Mouse (Mus musculus) lung, embryonic 16.5 days (tissue): ENCODE results near the gene Prmt9. TPM values are rescaled to one million over a fixed set of nuclear protein-coding genes. Genes with fewer than 3 reads are reported as not detected.
A peak's percentile ranks its signal among the peaks of the same experiment; 100 is the strongest.

ENCODE experiments used
- ATAC-seq: fragments of 200-750 bp; cut with Nextera tagmentation; 2 replicates; pipeline ENCODE4 v1.8.0; 2017; ENCODE audit warnings: low read depth, mild to moderate bottlenecking, moderate library complexity
- H3K27ac ChIP-seq: fragments of 300-500 bp; sonication (generic); 2 replicates; pipeline ENCODE4 v1.5.1; 2014; ENCODE audit warnings: mild to moderate bottlenecking, control low read depth, low read length
- H3K27me3 ChIP-seq: fragments of 300-500 bp; sonication (generic); 2 replicates; pipeline ENCODE4 v1.6.1; 2014; ENCODE audit warnings: low read depth, low read length, mixed read lengths; ENCODE audit not compliant: control insufficient read depth, insufficient read depth
- H3K36me3 ChIP-seq: fragments of 300-500 bp; sonication (generic); 2 replicates; pipeline ENCODE4 v1.6.1; 2014; ENCODE audit warnings: low read length; ENCODE audit not compliant: control insufficient read depth, insufficient read depth
- H3K4me1 ChIP-seq: fragments of 300-500 bp; sonication (generic); replicated peaks from 2 replicates; pipeline ENCODE4 v1.6.1; 2014; ENCODE audit warnings: low read length, mixed read lengths; ENCODE audit not compliant: control insufficient read depth, insufficient read depth
- H3K4me2 ChIP-seq: fragments of 300-500 bp; sonication (generic); 2 replicates; pipeline ENCODE4 v1.6.1; 2014; ENCODE audit warnings: low read depth, low read length, control low read depth
- H3K4me3 ChIP-seq: fragments of 300-500 bp; sonication (generic); 2 replicates; pipeline ENCODE4 v1.5.1; 2014; ENCODE audit warnings: mild to moderate bottlenecking, low read length, control low read depth
- H3K9ac ChIP-seq: fragments of 300-500 bp; sonication (generic); 2 replicates; pipeline ENCODE4 v1.6.1; 2014; ENCODE audit warnings: low read length, control low read depth
- H3K9me3 ChIP-seq: fragments of 300-500 bp; sonication (generic); 2 replicates; pipeline ENCODE4 v1.6.1; 2016; ENCODE audit warnings: low read length; ENCODE audit not compliant: control insufficient read depth
- WGBS: fragments of 180-500 bp; shearing (Covaris S2); extraction: QIAGEN DNeasy Blood & Tissue Kit; methylation state at CpG from one replicate; pipeline ENCODE4 v1.1.7; 2014; 5-methylcytosine and 5-hydroxymethylcytosine counted together
- polyA plus RNA-seq: library from polyadenylated mRNA; unstranded; fragments of >200 nt; fragmentation: Nextera tagmentation; extraction: Ambion mirVana; gene quantifications from 2 replicates; pipeline ENCODE4 v1.2.1, GENCODE M21; 2015

The Prmt9 gene
- polyA plus RNA-seq, 1 experiment from 2014 or later = 17.1 TPM

DNA sequence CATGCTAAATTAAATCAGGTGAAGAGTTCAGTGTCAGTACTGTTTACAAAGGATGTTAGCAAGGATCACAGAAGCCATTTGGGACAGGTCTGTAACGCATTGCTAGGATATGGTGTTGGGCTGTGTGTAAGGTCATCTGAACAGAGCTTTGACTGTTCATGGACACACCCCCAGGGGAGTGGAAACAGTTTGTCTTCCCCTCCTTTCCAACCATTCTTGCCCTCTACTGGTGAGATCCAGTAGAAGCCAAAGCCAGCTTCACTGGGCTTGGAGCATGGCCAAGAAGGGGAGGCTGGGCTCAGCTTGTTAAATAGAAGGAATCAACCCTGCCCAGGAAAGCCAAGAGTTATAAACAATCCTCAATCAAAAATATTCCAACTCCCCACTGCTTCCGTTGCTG, 68.7 kb downstream of the Prmt9 start:
- Histone ChIP-seq H3K9me3 (no peaks in the 10 kb centered on the region), H3K4me3 (no peak overlapping the region), H3K4me2 (no peak overlapping the region), H3K36me3 (no peaks in the 10 kb centered on the region), H3K27me3 (no peaks in the 10 kb centered on the region), H3K27ac (no peak overlapping the region), H3K4me1 (peaks cover 4% of the 10 kb centered on the region), H3K9ac (no peak overlapping the region)
- WGBS = 26% methylated on average over 2 of the region's 2 CpGs
- ATAC-seq = peak; percentile 69

DNA sequence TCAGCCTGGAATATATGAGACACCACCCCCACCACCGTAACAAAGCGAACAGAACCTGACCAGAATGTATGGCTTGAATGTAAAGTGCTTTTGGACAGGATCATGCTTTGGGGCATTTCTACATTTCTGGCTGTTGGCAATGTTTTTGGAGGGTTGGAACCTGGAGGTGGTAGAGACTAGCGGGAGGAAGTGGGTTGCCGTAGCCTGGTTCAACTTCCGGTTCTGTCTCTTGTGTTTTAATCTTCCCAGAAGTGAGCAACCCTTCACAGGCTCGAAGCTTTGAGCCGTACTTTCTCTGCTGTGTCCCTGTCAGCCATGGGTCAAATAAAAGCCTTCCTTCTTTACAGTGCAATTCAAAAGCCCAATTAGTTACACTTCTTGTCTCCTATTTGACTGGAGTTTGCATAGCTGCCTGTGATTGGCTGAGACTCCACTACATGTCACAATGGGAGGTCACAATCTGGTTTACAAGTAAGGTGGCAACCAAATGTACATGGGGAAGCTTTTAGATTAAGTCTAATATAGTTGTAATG, 74.5 kb downstream of the Prmt9 start:
- Histone ChIP-seq H3K4me3 (no peak overlapping the region), H3K36me3 (no peaks in the 10 kb centered on the region), H3K4me1 (no peaks in the 10 kb centered on the region), H3K9ac (no peak overlapping the region), H3K9me3 (no peaks in the 10 kb centered on the region), H3K4me2 (no peak overlapping the region), H3K27ac (no peak overlapping the region), H3K27me3 (no peaks in the 10 kb centered on the region)
- WGBS = 82% methylated on average over 7 of the region's 7 CpGs
- ATAC-seq = no peak

DNA sequence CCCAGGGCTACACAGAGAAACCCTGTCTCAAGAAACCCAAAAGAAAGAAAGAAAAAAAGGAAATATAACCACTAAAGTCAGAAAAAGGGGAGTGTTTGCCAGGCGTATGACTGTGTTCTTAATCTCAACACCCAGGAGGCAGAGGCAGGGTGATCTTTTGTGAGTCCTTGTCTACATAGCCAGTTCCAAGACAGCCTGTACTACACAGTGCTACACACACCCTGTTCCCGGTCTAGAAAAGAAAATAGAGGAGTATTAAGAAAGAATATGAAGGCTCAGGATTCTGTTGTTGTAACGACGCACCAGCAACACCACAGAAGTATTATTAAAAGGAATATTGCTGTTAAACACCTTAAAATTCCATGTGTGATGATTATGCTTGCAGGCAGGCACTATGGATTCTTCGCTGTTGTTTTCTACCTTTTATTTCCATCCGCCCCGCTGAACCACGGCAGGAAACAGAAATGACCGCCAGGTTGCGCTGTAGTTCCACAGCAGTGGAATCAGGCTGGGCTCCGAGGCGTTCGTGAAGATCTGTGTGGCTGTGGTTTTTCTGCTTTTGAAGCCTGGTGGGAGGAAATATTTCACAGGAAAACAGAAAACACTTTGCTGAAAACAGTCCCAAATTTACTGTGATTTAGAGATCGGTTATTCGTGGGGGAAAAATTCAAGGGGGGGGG, 80.8 kb downstream of the Prmt9 start:
- peak overlapping the region; percentile 80 for H3K27ac ChIP-seq
- H3K4me2 ChIP-seq = no peak overlapping the region
- 17% methylated on average over 15 of the region's 15 CpGs for WGBS
- H3K4me3 ChIP-seq = no peak overlapping the region
- peaks cover 9% of the 10 kb centered on the region for H3K4me1 ChIP-seq
- peak; percentile 83 for ATAC-seq
- no peak overlapping the region for H3K9ac ChIP-seq
- no peaks in the 10 kb centered on the region for H3K9me3 ChIP-seq
- H3K36me3 ChIP-seq = no peaks in the 10 kb centered on the region
- no peaks in the 10 kb centered on the region for H3K27me3 ChIP-seq

DNA sequence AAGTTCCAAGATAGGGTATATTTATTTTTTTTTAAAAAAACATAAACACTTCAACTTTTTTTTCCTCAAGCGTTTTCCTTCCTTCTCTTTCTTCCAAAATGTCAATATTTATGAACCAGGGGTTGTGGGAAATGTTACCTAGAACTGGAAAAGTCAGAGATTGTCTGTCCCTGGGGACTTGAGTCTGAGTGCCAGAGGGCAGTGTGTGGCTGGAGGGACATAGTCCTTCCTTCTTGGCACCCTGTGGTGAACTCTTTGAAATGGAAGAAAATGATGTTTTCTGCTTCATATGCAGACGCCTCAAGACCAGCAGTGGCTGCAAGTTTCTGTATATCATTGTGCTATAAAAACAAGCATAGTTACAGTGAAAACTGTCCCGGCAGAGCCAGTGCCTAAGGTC, 81.5 kb downstream of the Prmt9 start:
- peak overlapping the region; percentile 80 for H3K27ac ChIP-seq
- peak; percentile 39 for ATAC-seq
- peaks cover 9% of the 10 kb centered on the region for H3K4me1 ChIP-seq
- 0 out of 2 replicates have a peak overlapping the region, but pooled peaks have one; percentile 32 for H3K9ac ChIP-seq
- WGBS = 34% methylated on average over 3 of the region's 3 CpGs
- H3K4me3 ChIP-seq = no peak overlapping the region
- H3K36me3 ChIP-seq = no peaks in the 10 kb centered on the region
- no peaks in the 10 kb centered on the region for H3K27me3 ChIP-seq
- H3K4me2 ChIP-seq = no peak overlapping the region
- H3K9me3 ChIP-seq = no peaks in the 10 kb centered on the region

Other genes starting within 250 kb of the Prmt9 start
- 22.2 and 23.1 TPM in 2 replicates for gene Arhgap10, start 31.4 kb upstream of the Prmt9 start, polyA plus RNA-seq
- 26.0 and 30.1 TPM in 2 replicates for gene Tmem184c, start 61.3 kb downstream of the Prmt9 start, polyA plus RNA-seq
- 109 and 113 TPM in 2 replicates for gene Ednra, start 175.1 kb downstream of the Prmt9 start, polyA plus RNA-seq